In the genomic region with DNA sequence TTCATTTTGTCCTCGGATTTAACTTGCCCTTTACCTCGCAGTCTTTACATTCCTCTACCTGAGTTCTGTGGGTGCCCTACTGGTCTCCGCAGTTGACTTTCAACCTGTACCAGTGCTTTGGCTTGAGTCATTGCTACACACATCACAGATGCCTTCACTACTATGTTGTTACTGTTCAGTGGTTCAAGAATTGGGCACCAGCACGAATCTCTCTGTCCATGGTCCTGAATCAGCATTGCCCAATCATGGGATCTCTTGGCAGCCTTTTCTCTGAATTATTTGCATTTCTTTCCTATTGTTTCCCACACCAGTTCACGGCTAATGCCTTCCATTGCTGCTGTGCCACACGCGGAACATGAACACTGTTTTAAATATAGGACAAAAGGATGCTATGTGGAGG, we compare ENCODE assay signal across 8 mouse cellular contexts. TPM values are rescaled to one million over a fixed set of nuclear protein-coding genes. Genes with fewer than 3 reads are reported as not detected.
A peak's percentile ranks its signal among the peaks of the same experiment; 100 is the strongest.
DNase-seq lines count a peak whose midpoint lies in the region; ATAC-seq and TF ChIP-seq lines count a peak whose summit lies in the region.

No protein-coding gene starts in this region.

- no peak overlapping the region for H3K27ac ChIP-seq in heart, embryonic 10.5 days
- no peak overlapping the region for H3K27ac ChIP-seq in limb, embryonic 11.5 days (replicated peaks; ENCODE audit: low read depth, low read length)

- no peaks in the 10 kb centered on the region for H3K9me3 ChIP-seq in heart, embryonic 10.5 days
- H3K9me3 ChIP-seq in G1E (replicated peaks), result no peaks in the 10 kb centered on the region
- H3K9me3 ChIP-seq in limb, embryonic 11.5 days (ENCODE audit: control insufficient read depth, low read length), result no peaks in the 10 kb centered on the region

- ATAC-seq in G1E (ENCODE audit: extremely low read depth, insufficient number of reproducible peaks, low FRiP score, poor library complexity, severe bottlenecking), result no peak
- peak; percentile 70; the same call in 1 of the 2 replicates for ATAC-seq in limb, embryonic 11.5 days (ENCODE audit: insufficient number of reproducible peaks, low FRiP score, low TSS enrichment, low read depth)
- ATAC-seq in megakaryocyte, adult 5-6 weeks (ENCODE audit: poor library complexity, severe bottlenecking), result no peak

- H3K4me2 ChIP-seq in limb, embryonic 11.5 days (ENCODE audit: low read depth, severe bottlenecking), result no peak overlapping the region

- TF ChIP-seq CTCF in G1E (IDR thresholded peaks at IDR 0.05; ENCODE audit: low read depth, low read length), result no peak

- no peak overlapping the region for H3K9ac ChIP-seq in limb, embryonic 11.5 days (ENCODE audit: low read length)

- peak; percentile 77 for DNase-seq in heart, embryonic 10.5 days (ENCODE audit: low spot score)
- no peak for DNase-seq in heart, adult 11 months
- peak; percentile 3 for DNase-seq in G1E (ENCODE audit: low spot score)
- peak; percentile 57 for DNase-seq in embryo, embryonic 9.5 days (ENCODE audit: extremely low spot score)
- DNase-seq in limb, embryonic 11.5 days (ENCODE audit: low spot score), result peak; percentile 86
- peak; percentile 18 for DNase-seq in ovary, postnatal 14 days (ENCODE audit: low spot score)
- no peak for DNase-seq in layer of hippocampus, adult 18-20 months (ENCODE audit: low spot score in 2 of 2)

- H3K4me1 ChIP-seq in heart, embryonic 10.5 days, result no peaks in the 10 kb centered on the region
- H3K4me1 ChIP-seq in G1E (ENCODE audit: insufficient read depth, low read depth, low read length), result no peaks in the 10 kb centered on the region
- H3K4me1 ChIP-seq in limb, embryonic 11.5 days (ENCODE audit: control insufficient read depth, insufficient read depth, low read length), result no peaks in the 10 kb centered on the region

- 48% methylated on average over 7 of the region's 7 CpGs for WGBS in heart, embryonic 10.5 days
- WGBS in limb, embryonic 11.5 days, result 49% methylated on average over 7 of the region's 7 CpGs

- no peaks in the 10 kb centered on the region for H3K36me3 ChIP-seq in heart, embryonic 10.5 days
- H3K36me3 ChIP-seq in G1E (replicated peaks), result no peaks in the 10 kb centered on the region
- H3K36me3 ChIP-seq in limb, embryonic 11.5 days (ENCODE audit: control insufficient read depth, insufficient read depth, low read length), result no peaks in the 10 kb centered on the region

- H3K4me3 ChIP-seq in heart, embryonic 10.5 days, result no peak overlapping the region
- no peak overlapping the region for H3K4me3 ChIP-seq in G1E (ENCODE audit: low read depth, low read length)
- no peak overlapping the region for H3K4me3 ChIP-seq in limb, embryonic 11.5 days (ENCODE audit: low read depth, low read length)

- no peaks in the 10 kb centered on the region for H3K27me3 ChIP-seq in heart, embryonic 10.5 days (ENCODE audit: insufficient read depth, poor library complexity, severe bottlenecking)
- H3K27me3 ChIP-seq in G1E (ENCODE audit: insufficient read depth, low read length), result no peaks in the 10 kb centered on the region
- no peaks in the 10 kb centered on the region for H3K27me3 ChIP-seq in limb, embryonic 11.5 days (ENCODE audit: control insufficient read depth, insufficient read depth, low read length)

RNA-seq across cellular contexts. Expression of gene Hace1, which starts 30.8 kb away (rescaled TPM):
- 16.2 and 19.7 TPM in 2 replicates for polyA plus RNA-seq in heart, embryonic 10.5 days (2016; fragmentation: Nextera tagmentation; extraction: Ambion mirVana)
- total RNA-seq in G1E (2014; fragmentation: Nextera tagmentation), result 19.4 and 38.3 TPM in 2 replicates
- total RNA-seq in G1E (2017), result 24.6 and 25.5 TPM in 2 replicates
- polyA plus RNA-seq in G1E (2012), result 2.0 TPM in 2 replicates
- polyA plus RNA-seq in limb, embryonic 11.5 days (2014; fragmentation: Nextera tagmentation; extraction: Ambion mirVana), result 29.2 and 30.5 TPM in 2 replicates
- 10 to 100 TPM; 39.0 to 47.5 TPM for total RNA-seq in layer of hippocampus, adult 18-20 months (2021)
- 14.3 and 16.2 TPM in 2 replicates for total RNA-seq in megakaryocyte, adult 5-6 weeks (2015)
- total RNA-seq in megakaryocyte, adult 5-6 weeks (2017), result 21.2 and 22.4 TPM in 2 replicates

Comparison
In these comparisons a context has a peak if more than half of its experiments do, and no peak if none do; other contexts are left out.
1. DNase-seq: peak in heart, embryonic 10.5 days (single experiment), G1E (single experiment), embryo, embryonic 9.5 days (single experiment), limb, embryonic 11.5 days (single experiment) and ovary, postnatal 14 days (single experiment); none in heart, adult 11 months (single experiment) and layer of hippocampus, adult 18-20 months (0 of 2).